Mouse (Mus musculus): ENCODE data around the gene Nat10.

DNA sequence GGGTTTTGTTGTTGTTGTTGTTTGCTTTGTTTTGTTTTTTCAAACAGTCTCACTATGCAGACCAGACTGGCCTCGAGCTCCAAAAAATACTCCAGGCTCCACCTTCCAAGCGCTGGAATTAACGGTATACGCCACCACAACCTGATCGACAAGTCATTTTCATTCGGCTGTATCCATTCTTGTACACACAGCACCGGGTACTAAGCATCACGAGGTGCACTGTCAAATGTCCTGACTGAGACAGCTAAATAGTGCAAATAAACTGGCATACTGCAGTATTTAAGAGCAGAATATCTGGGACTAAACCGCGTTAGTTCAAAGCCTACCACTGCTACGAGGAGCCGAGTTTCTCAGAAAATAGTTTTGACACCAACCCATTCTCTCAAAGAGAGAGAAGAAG is 649 bp downstream of the Nat10 start:
- TF ChIP-seq EP300 (optimal IDR thresholded peaks at IDR 0.05) (no peak), CTCF (IDR thresholded peaks at IDR 0.05; ENCODE audit: low read depth) (no peak)
